Mouse (Mus musculus) liver, adult (tissue): ENCODE results near the gene Osbp.

Experiments used
- GATA4 ChIP-seq: IDR thresholded peaks from 2 replicates; pipeline ENCODE4 v1.6.1; 2014; ENCODE audit warnings: mild to moderate bottlenecking, low read length; ENCODE audit not compliant: insufficient replicate concordance

Gene Osbp

GRCm38 (mm10) chr19:11974223-11974540, 8.4 kb downstream of the Osbp start:
- TF ChIP-seq GATA4: no peak

GRCm38 (mm10) chr19:11975683-11976082, 9.9 kb downstream of the Osbp start:
- TF ChIP-seq GATA4: no peak

GRCm38 (mm10) chr19:11977363-11977762, 11.6 kb downstream of the Osbp start:
- peak; percentile 43; the same call in 1 of the 2 replicates for TF ChIP-seq GATA4

- no peak for TF ChIP-seq GATA4
These were observed 14.7 kb downstream of the Osbp start for GRCm38 (mm10) chr19:11980471-11980870.

GRCm38 (mm10) chr19:11987841-11988240, 22.1 kb downstream of the Osbp start:
- TF ChIP-seq GATA4: no peak

- no peak for TF ChIP-seq GATA4
These were observed 23.6 kb downstream of the Osbp start for GRCm38 (mm10) chr19:11989334-11989733.

- no peak for TF ChIP-seq GATA4
These were observed 26.3 kb downstream of the Osbp start for GRCm38 (mm10) chr19:11992034-11992433.

- TF ChIP-seq GATA4: no peak
These were observed 26.8 kb downstream of the Osbp start for GRCm38 (mm10) chr19:11992441-11993029.

- no peak for TF ChIP-seq GATA4
These were observed 29.1 kb downstream of the Osbp start for GRCm38 (mm10) chr19:11994703-11995431.

GRCm38 (mm10) chr19:11995722-11996448, 30.1 kb downstream of the Osbp start:
- TF ChIP-seq GATA4: no peak

GRCm38 (mm10) chr19:12001686-12002085, 35.9 kb downstream of the Osbp start:
- TF ChIP-seq GATA4: no peak

- TF ChIP-seq GATA4: no peak
These were observed 36.4 kb downstream of the Osbp start for GRCm38 (mm10) chr19:12002125-12002524.

- TF ChIP-seq GATA4: no peak
These were observed 37.0 kb downstream of the Osbp start for GRCm38 (mm10) chr19:12002791-12003190.

GRCm38 (mm10) chr19:12003568-12003967, 37.8 kb downstream of the Osbp start:
- TF ChIP-seq GATA4: no peak

- TF ChIP-seq GATA4: no peak
These were observed 38.7 kb downstream of the Osbp start for GRCm38 (mm10) chr19:12004216-12005008.
